Mouse (Mus musculus): ENCODE results near the gene Moap1. TPM values are rescaled to one million over a fixed set of nuclear protein-coding genes. Genes with fewer than 3 reads are reported as not detected.

The Moap1 gene
- polyA plus RNA-seq, 1 experiment from 2014 or later: 46.0 TPM

DNA sequence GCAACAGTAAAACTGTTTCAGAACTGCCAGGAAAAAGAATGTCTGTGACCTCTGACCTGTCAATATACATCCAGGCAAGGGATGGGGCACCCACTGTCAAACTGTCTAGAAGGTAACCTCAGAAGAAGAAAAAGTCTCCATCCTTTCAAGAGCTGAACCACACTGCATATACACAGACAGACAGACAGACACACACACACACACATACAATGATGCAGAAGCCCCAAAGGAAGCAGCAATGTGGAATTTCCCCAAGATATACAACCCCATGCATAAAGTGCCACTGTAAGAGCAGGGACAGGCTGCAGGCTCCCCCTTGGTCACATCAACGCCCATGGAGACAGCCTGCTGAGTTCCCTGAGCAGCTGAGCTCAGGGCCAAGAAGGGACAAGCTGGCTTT lies 44.3 kb downstream of the Moap1 start:
- WGBS: 14% methylated on average over 1 of the region's 1 CpGs
- Histone ChIP-seq H3K27me3 (ENCODE audit: control insufficient read depth, insufficient read depth, low read length) (no peaks in the 10 kb centered on the region), H3K27ac (ENCODE audit: low read depth, low read length) (no peak overlapping the region), H3K9me3 (ENCODE audit: control insufficient read depth, low read length) (no peaks in the 10 kb centered on the region), H3K4me3 (ENCODE audit: low read depth, low read length) (no peak overlapping the region), H3K36me3 (ENCODE audit: control insufficient read depth, insufficient read depth, low read length) (no peaks in the 10 kb centered on the region), H3K4me2 (ENCODE audit: low read depth) (no peak overlapping the region), H3K9ac (ENCODE audit: low read length) (no peak overlapping the region), H3K4me1 (ENCODE audit: control insufficient read depth, insufficient read depth, low read length) (peaks cover 33% of the 10 kb centered on the region)
- ATAC-seq (ENCODE audit: insufficient read depth, low FRiP score, low TSS enrichment) (no peak), DNase-seq (ENCODE audit: low spot score) (no peak)

DNA sequence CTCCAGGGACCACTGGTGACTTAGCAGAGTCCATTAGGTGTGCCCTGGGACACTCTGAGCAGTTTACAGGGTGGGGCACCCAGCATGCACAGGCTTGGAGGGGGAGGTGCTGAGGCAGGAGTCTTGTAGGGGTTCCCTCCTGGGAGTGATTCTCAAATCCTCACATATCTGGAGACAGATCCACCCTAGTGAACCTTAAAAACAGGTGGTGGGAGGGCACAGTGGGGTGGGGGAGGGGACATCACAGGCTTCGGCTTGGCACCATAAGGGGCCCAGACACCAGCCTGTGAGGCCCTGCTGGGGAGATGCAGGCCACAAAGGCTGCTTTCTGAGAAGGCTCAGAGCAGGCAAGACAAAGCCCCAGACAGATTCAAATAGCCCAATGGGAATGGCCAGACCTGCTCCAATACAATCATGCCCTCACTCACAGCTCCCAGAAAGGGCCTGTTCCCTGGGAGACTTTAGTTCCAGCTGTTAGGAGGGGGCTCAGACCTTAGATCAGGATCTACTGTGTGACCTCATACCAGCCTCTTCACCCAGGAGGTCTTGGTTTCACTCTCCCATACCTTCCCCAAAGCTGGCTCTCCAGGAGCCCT lies 45.3 kb downstream of the Moap1 start:
- Histone ChIP-seq H3K4me1 (ENCODE audit: control insufficient read depth, insufficient read depth, low read length) (peaks cover 29% of the 10 kb centered on the region), H3K4me2 (ENCODE audit: low read depth) (no peak overlapping the region), H3K9me3 (ENCODE audit: control insufficient read depth, low read length) (no peaks in the 10 kb centered on the region), H3K4me3 (ENCODE audit: low read depth, low read length) (no peak overlapping the region), H3K27me3 (ENCODE audit: control insufficient read depth, insufficient read depth, low read length) (no peaks in the 10 kb centered on the region), H3K36me3 (ENCODE audit: control insufficient read depth, insufficient read depth, low read length) (no peaks in the 10 kb centered on the region), H3K27ac (ENCODE audit: low read depth, low read length) (peak overlapping the region; percentile 67), H3K9ac (ENCODE audit: low read length) (peak overlapping the region; percentile 23)
- 0% methylated on average over 1 of the region's 1 CpGs for WGBS
- DNase-seq (ENCODE audit: low spot score) (peak; percentile 58), ATAC-seq (ENCODE audit: insufficient read depth, low FRiP score, low TSS enrichment) (peak; percentile 77)

DNA sequence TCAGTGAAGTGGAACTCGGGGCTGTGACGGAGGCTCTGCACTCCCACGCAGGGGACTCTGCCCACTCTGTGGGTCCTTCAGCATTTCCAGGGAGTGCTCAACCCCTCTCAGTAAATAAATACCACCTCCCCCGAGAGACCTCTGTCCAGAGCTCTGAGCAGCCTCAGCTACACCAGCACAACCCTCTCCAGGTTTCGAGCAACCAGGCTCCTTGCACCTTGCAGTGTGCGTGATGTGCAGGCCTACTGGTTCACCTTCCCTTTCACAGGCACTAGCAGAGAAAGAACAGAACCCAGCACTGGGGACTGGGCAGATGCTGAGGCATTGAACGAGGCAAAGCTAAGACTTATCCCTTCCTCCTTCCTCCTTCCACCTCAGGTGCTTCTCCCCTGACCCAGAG lies 46.1 kb downstream of the Moap1 start:
- Histone ChIP-seq H3K9me3 (ENCODE audit: control insufficient read depth, low read length) (no peaks in the 10 kb centered on the region), H3K4me1 (ENCODE audit: control insufficient read depth, insufficient read depth, low read length) (peaks cover 21% of the 10 kb centered on the region), H3K27me3 (ENCODE audit: control insufficient read depth, insufficient read depth, low read length) (no peaks in the 10 kb centered on the region), H3K36me3 (ENCODE audit: control insufficient read depth, insufficient read depth, low read length) (no peaks in the 10 kb centered on the region), H3K27ac (ENCODE audit: low read depth, low read length) (no peak overlapping the region), H3K4me2 (ENCODE audit: low read depth) (no peak overlapping the region), H3K4me3 (ENCODE audit: low read depth, low read length) (no peak overlapping the region), H3K9ac (ENCODE audit: low read length) (no peak overlapping the region)
- ATAC-seq (ENCODE audit: insufficient read depth, low FRiP score, low TSS enrichment): no peak
- WGBS: 76% methylated on average over 7 of the region's 7 CpGs
- no peak for DNase-seq (ENCODE audit: low spot score)

DNA sequence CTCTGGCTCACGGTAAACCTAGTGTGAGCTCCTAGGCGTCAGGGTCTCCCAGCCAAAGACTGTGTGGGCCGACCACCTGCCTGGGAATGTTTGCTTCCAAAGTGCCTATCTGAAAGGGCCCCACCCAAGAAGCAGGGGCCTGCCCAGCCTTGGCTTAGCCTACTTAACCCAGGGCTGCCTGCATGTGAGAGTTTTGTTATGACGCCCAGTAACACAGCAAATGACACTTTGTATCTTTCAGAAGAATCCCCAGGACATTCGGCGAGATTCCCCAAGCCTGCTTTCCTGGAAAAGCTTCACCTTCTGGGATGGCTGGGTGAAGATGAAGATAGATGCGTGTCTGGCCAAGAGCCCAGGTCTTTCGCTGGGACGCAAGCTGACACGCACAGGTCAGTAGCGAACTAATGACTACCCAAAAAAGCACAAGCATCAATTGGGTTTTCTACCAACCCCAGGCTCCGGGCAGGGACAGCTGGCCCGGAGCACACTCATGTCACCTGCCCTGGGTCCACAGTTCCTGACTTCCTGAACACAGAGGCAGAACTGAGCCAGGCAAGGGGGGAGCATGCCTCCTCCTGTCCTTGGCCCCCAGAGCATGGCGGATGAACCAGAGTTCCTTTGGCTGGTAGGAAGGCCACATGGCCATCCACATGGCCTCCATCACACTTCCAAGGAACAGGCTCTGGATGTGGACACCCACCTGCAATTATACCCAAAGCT lies 46.7 kb downstream of the Moap1 start:
- WGBS: 89% methylated on average over 14 of the region's 14 CpGs
- no peak overlapping the region for H3K9ac ChIP-seq (ENCODE audit: low read length)
- H3K4me2 ChIP-seq (ENCODE audit: low read depth): no peak overlapping the region
- no peaks in the 10 kb centered on the region for H3K27me3 ChIP-seq (ENCODE audit: control insufficient read depth, insufficient read depth, low read length)
- no peaks in the 10 kb centered on the region for H3K36me3 ChIP-seq (ENCODE audit: control insufficient read depth, insufficient read depth, low read length)
- H3K4me3 ChIP-seq (ENCODE audit: low read depth, low read length): no peak overlapping the region
- ATAC-seq (ENCODE audit: insufficient read depth, low FRiP score, low TSS enrichment) (no peak), DNase-seq (ENCODE audit: low spot score) (no peak)
- H3K4me1 ChIP-seq (ENCODE audit: control insufficient read depth, insufficient read depth, low read length): peaks cover 20% of the 10 kb centered on the region
- no peaks in the 10 kb centered on the region for H3K9me3 ChIP-seq (ENCODE audit: control insufficient read depth, low read length)
- H3K27ac ChIP-seq (ENCODE audit: low read depth, low read length): no peak overlapping the region

DNA sequence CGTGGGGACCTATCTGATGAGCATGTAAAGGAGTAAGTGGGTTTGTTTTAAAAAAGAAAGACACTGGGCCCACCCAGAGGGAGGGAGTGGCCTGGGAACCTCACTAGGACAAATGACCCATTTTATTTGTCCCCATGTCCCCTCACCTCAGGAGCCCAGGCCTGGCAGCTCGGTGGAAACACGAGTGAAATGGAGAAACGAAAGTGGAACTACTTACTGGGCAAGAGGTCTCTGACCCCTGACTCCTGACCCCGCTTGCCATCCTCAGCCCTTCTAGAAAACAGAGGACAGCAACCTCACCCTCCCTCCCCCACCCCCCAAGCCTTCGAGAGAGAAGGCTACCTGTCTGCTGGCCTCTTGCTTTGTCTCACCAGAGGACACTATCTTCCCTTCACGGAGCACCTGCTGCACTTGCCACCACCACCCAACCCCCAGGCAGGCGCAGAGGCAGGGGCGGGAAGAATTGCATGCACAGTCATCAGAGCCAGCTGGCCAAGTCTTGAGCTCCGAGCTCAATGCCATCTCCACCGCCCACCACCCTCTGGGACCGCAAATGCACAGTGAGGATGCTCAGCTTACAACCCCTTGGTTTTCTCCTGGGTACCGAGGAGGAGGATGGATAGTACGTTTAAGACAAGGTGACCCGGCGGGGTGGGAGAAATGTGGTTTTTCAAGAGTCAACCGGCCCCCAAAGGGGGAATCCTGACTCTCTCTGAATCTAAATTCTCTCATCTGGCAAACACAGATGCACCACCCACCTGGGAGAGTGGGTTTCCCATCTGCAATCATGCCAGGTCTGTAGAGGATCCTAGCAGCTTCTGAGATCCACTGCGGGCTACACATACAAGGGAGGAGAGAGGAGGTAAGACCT lies 47.9 kb downstream of the Moap1 start:
- DNase-seq (ENCODE audit: low spot score): no peak
- no peak overlapping the region for H3K9ac ChIP-seq (ENCODE audit: low read length)
- no peaks in the 10 kb centered on the region for H3K27me3 ChIP-seq (ENCODE audit: control insufficient read depth, insufficient read depth, low read length)
- no peak overlapping the region for H3K27ac ChIP-seq (ENCODE audit: low read depth, low read length)
- H3K4me1 ChIP-seq (ENCODE audit: control insufficient read depth, insufficient read depth, low read length): peaks cover 19% of the 10 kb centered on the region
- H3K4me2 ChIP-seq (ENCODE audit: low read depth): no peak overlapping the region
- no peak overlapping the region for H3K4me3 ChIP-seq (ENCODE audit: low read depth, low read length)
- ATAC-seq (ENCODE audit: insufficient read depth, low FRiP score, low TSS enrichment): no peak
- H3K36me3 ChIP-seq (ENCODE audit: control insufficient read depth, insufficient read depth, low read length): no peaks in the 10 kb centered on the region
- WGBS: 58% methylated on average over 18 of the region's 18 CpGs
- H3K9me3 ChIP-seq (ENCODE audit: control insufficient read depth, low read length): no peaks in the 10 kb centered on the region

Other genes with a start within 250 kb of the Moap1 start
- 26.4 and 29.0 TPM in 2 replicates for gene Chga, start 188.7 kb downstream of the Moap1 start, polyA plus RNA-seq (2014; fragmentation: Nextera tagmentation; extraction: Ambion mirVana)
- gene Itpk1, start 38.7 kb downstream of the Moap1 start, polyA plus RNA-seq (2014; fragmentation: Nextera tagmentation; extraction: Ambion mirVana): 20.3 and 26.1 TPM in 2 replicates
- 11.6 and 11.7 TPM in 2 replicates for gene Tmem251, start 101 bp upstream of the Moap1 start, polyA plus RNA-seq (2014; fragmentation: Nextera tagmentation; extraction: Ambion mirVana)
- gene Gm28051, start 14.1 kb upstream of the Moap1 start, polyA plus RNA-seq (2014; fragmentation: Nextera tagmentation; extraction: Ambion mirVana): not detected in 2 replicates
- 37.8 and 41.2 TPM in 2 replicates for gene Gon7, start 14.1 kb upstream of the Moap1 start, polyA plus RNA-seq (2014; fragmentation: Nextera tagmentation; extraction: Ambion mirVana)
- 68.4 and 69.4 TPM in 2 replicates for gene Ubr7, start 14.3 kb upstream of the Moap1 start, polyA plus RNA-seq (2014; fragmentation: Nextera tagmentation; extraction: Ambion mirVana)
- 32.8 and 33.4 TPM in 2 replicates for gene Gm20604, start 15.0 kb upstream of the Moap1 start, polyA plus RNA-seq (2014; fragmentation: Nextera tagmentation; extraction: Ambion mirVana)
- 20.1 and 20.2 TPM in 2 replicates for gene Btbd7, start 134.8 kb upstream of the Moap1 start, polyA plus RNA-seq (2014; fragmentation: Nextera tagmentation; extraction: Ambion mirVana)
- gene Cox8c, start 155.7 kb upstream of the Moap1 start, polyA plus RNA-seq (2014; fragmentation: Nextera tagmentation; extraction: Ambion mirVana): not detected in 2 replicates
- 2.5 and 3.4 TPM in 2 replicates for gene Unc79, start 205.2 kb upstream of the Moap1 start, polyA plus RNA-seq (2014; fragmentation: Nextera tagmentation; extraction: Ambion mirVana)

All from neural tube, embryonic 11.5 days (tissue).